Mouse (Mus musculus): ENCODE measurements around the gene Pam16. TPM values are rescaled to one million over a fixed set of nuclear protein-coding genes. Genes with fewer than 3 reads are reported as not detected.

Gene Pam16
- polyA plus RNA-seq, 1 experiment: 40.4 TPM

GRCm38 (mm10) chr16:4642937-4643336 lies 18.1 kb upstream of the Pam16 start:
- H3K36me3 ChIP-seq (ENCODE audit: control insufficient read depth, insufficient read depth, low read length): peaks cover 4% of the 10 kb centered on the region; the same call in 1 of the 2 replicates
- no peak overlapping the region for H3K4me3 ChIP-seq (ENCODE audit: control insufficient read depth, insufficient read depth, low read length)

GRCm38 (mm10) chr16:4642190-4642589 lies 17.4 kb upstream of the Pam16 start:
- TF ChIP-seq POLR2A (IDR thresholded peaks at IDR 0.05; ENCODE audit: control insufficient read depth, extremely low read depth, insufficient read depth, low read length, poor library complexity): no peak
- no peak for TF ChIP-seq CTCF (IDR thresholded peaks at IDR 0.05; ENCODE audit: borderline replicate concordance, control insufficient read depth, extremely low read depth, insufficient read depth, low read length, poor library complexity)
- no peak for DNase-seq
- no peaks in the 10 kb centered on the region for H3K4me1 ChIP-seq (replicated peaks; ENCODE audit: control insufficient read depth, insufficient read depth, low read length)

More at GRCm38 (mm10) chr16:4642937-4643336, 18.1 kb upstream of the Pam16 start:
- DNase-seq: no peak
- TF ChIP-seq CTCF (IDR thresholded peaks at IDR 0.05; ENCODE audit: borderline replicate concordance, control insufficient read depth, extremely low read depth, insufficient read depth, low read length, poor library complexity): no peak
- no peak for TF ChIP-seq POLR2A (IDR thresholded peaks at IDR 0.05; ENCODE audit: control insufficient read depth, extremely low read depth, insufficient read depth, low read length, poor library complexity)
- 94% methylated on average over 6 of the region's 6 CpGs for WGBS
- Histone ChIP-seq H3K27ac (ENCODE audit: control insufficient read depth, insufficient read depth, low read length) (no peak overlapping the region), H3K27me3 (ENCODE audit: control insufficient read depth, insufficient read depth, low read length) (no peaks in the 10 kb centered on the region), H3K4me1 (replicated peaks; ENCODE audit: control insufficient read depth, insufficient read depth, low read length) (no peaks in the 10 kb centered on the region)

GRCm38 (mm10) chr16:4641119-4641838 lies 16.5 kb upstream of the Pam16 start:
- no peak overlapping the region for H3K4me3 ChIP-seq (ENCODE audit: control insufficient read depth, insufficient read depth, low read length)
- H3K4me1 ChIP-seq (replicated peaks; ENCODE audit: control insufficient read depth, insufficient read depth, low read length): no peaks in the 10 kb centered on the region
- no peaks in the 10 kb centered on the region for H3K27me3 ChIP-seq (ENCODE audit: control insufficient read depth, insufficient read depth, low read length)
- TF ChIP-seq POLR2A (IDR thresholded peaks at IDR 0.05; ENCODE audit: control insufficient read depth, extremely low read depth, insufficient read depth, low read length, poor library complexity) (no peak), CTCF (IDR thresholded peaks at IDR 0.05; ENCODE audit: borderline replicate concordance, control insufficient read depth, extremely low read depth, insufficient read depth, low read length, poor library complexity) (no peak)
- no peak overlapping the region for H3K27ac ChIP-seq (ENCODE audit: control insufficient read depth, insufficient read depth, low read length)
- 92% methylated on average over 3 of the region's 3 CpGs for WGBS
- DNase-seq: no peak
- no peaks in the 10 kb centered on the region for H3K36me3 ChIP-seq (ENCODE audit: control insufficient read depth, insufficient read depth, low read length)

More at GRCm38 (mm10) chr16:4642190-4642589, 17.4 kb upstream of the Pam16 start:
- Histone ChIP-seq H3K4me3 (ENCODE audit: control insufficient read depth, insufficient read depth, low read length) (no peak overlapping the region), H3K27me3 (ENCODE audit: control insufficient read depth, insufficient read depth, low read length) (no peaks in the 10 kb centered on the region), H3K36me3 (ENCODE audit: control insufficient read depth, insufficient read depth, low read length) (no peaks in the 10 kb centered on the region), H3K27ac (ENCODE audit: control insufficient read depth, insufficient read depth, low read length) (no peak overlapping the region)
- 92% methylated on average over 13 of the region's 13 CpGs for WGBS

GRCm38 (mm10) chr16:4640267-4641005 lies 15.6 kb upstream of the Pam16 start:
- no peak overlapping the region for H3K27ac ChIP-seq (ENCODE audit: control insufficient read depth, insufficient read depth, low read length)
- WGBS: 86% methylated on average over 17 of the region's 17 CpGs
- no peak for DNase-seq
- H3K36me3 ChIP-seq (ENCODE audit: control insufficient read depth, insufficient read depth, low read length): no peaks in the 10 kb centered on the region
- H3K4me1 ChIP-seq (replicated peaks; ENCODE audit: control insufficient read depth, insufficient read depth, low read length): no peaks in the 10 kb centered on the region
- 0 out of 2 replicates have a peak overlapping the region, but pooled peaks have one; percentile 1 for H3K4me3 ChIP-seq (ENCODE audit: control insufficient read depth, insufficient read depth, low read length)
- no peak for TF ChIP-seq POLR2A (IDR thresholded peaks at IDR 0.05; ENCODE audit: control insufficient read depth, extremely low read depth, insufficient read depth, low read length, poor library complexity)
- no peaks in the 10 kb centered on the region for H3K27me3 ChIP-seq (ENCODE audit: control insufficient read depth, insufficient read depth, low read length)

- H3K4me1 ChIP-seq (replicated peaks; ENCODE audit: control insufficient read depth, insufficient read depth, low read length): no peaks in the 10 kb centered on the region
- no peak for TF ChIP-seq CTCF (IDR thresholded peaks at IDR 0.05; ENCODE audit: borderline replicate concordance, control insufficient read depth, extremely low read depth, insufficient read depth, low read length, poor library complexity)
- TF ChIP-seq POLR2A (IDR thresholded peaks at IDR 0.05; ENCODE audit: control insufficient read depth, extremely low read depth, insufficient read depth, low read length, poor library complexity): no peak
- H3K27me3 ChIP-seq (ENCODE audit: control insufficient read depth, insufficient read depth, low read length): no peaks in the 10 kb centered on the region
- no peak within 1 kb of the TSS for H3K27ac ChIP-seq (ENCODE audit: control insufficient read depth, insufficient read depth, low read length)
- no peak for DNase-seq
- H3K36me3 ChIP-seq (ENCODE audit: control insufficient read depth, insufficient read depth, low read length): peaks cover 4% of the 10 kb centered on the region; the same call in 1 of the 2 replicates
- H3K4me3 ChIP-seq (ENCODE audit: control insufficient read depth, insufficient read depth, low read length): 0 out of 2 replicates have a peak within 1 kb of the TSS, but pooled peaks have one; percentile 1
- 74% methylated on average over 22 of the region's 22 CpGs for WGBS
Measured at GRCm38 (mm10) chr16:4639831-4640237, 15.0 kb upstream of the Pam16 start, which contains the start of the genes Vasn and Dnaja3. Vasn (plus strand) TSS chr16:4639941. Dnaja3 (plus strand) TSS chr16:4639989.

- H3K4me1 ChIP-seq (replicated peaks; ENCODE audit: control insufficient read depth, insufficient read depth, low read length): no peaks in the 10 kb centered on the region
- no peak overlapping the region for H3K27ac ChIP-seq (ENCODE audit: control insufficient read depth, insufficient read depth, low read length)
- TF ChIP-seq CTCF (IDR thresholded peaks at IDR 0.05; ENCODE audit: borderline replicate concordance, control insufficient read depth, extremely low read depth, insufficient read depth, low read length, poor library complexity): no peak
- no peak for TF ChIP-seq POLR2A (IDR thresholded peaks at IDR 0.05; ENCODE audit: control insufficient read depth, extremely low read depth, insufficient read depth, low read length, poor library complexity)
- 92% methylated on average over 3 of the region's 3 CpGs for WGBS
- H3K36me3 ChIP-seq (ENCODE audit: control insufficient read depth, insufficient read depth, low read length): peaks cover 10% of the 10 kb centered on the region; the same call in 1 of the 2 replicates
- no peak overlapping the region for H3K4me3 ChIP-seq (ENCODE audit: control insufficient read depth, insufficient read depth, low read length)
- no peaks in the 10 kb centered on the region for H3K27me3 ChIP-seq (ENCODE audit: control insufficient read depth, insufficient read depth, low read length)
- DNase-seq: no peak
Measured at GRCm38 (mm10) chr16:4638891-4639390, 14.2 kb upstream of the Pam16 start.

All from thymus, adult 2 months (tissue).